Mouse (Mus musculus) heart, embryonic 16.5 days (tissue): ENCODE measurements around the gene Mcrip2. TPM values are rescaled to one million over a fixed set of nuclear protein-coding genes. Genes with fewer than 3 reads are reported as not detected.

Experiments used
- ATAC-seq: fragments of 200-750 bp; cut with Nextera tagmentation; replicated peaks from 2 replicates; pipeline ENCODE4 v1.8.0; 2017; ENCODE audit warnings: moderate number of reproducible peaks; ENCODE audit not compliant: insufficient read depth, low FRiP score; ENCODE audit errors: extremely low read depth
- H3K27ac ChIP-seq: fragments of 300-500 bp; sonication (generic); 2 replicates; pipeline ENCODE4 v1.5.1; 2014; ENCODE audit warnings: mild to moderate bottlenecking, low read length, control low read depth, moderate library complexity
- H3K27me3 ChIP-seq: fragments of 300-500 bp; sonication (generic); 2 replicates; pipeline ENCODE4 v1.6.1; 2014; ENCODE audit warnings: low read length, mixed read lengths; ENCODE audit not compliant: control insufficient read depth, insufficient read depth
- H3K36me3 ChIP-seq: fragments of 300-500 bp; sonication (generic); 2 replicates; pipeline ENCODE4 v1.6.1; 2014; ENCODE audit not compliant: control insufficient read depth, insufficient read depth
- H3K4me1 ChIP-seq: fragments of 300-500 bp; sonication (generic); 2 replicates; pipeline ENCODE4 v1.6.1; 2014; ENCODE audit warnings: low read length, mixed read lengths; ENCODE audit not compliant: control insufficient read depth, insufficient read depth
- H3K4me2 ChIP-seq: fragments of 300-500 bp; sonication (generic); 2 replicates; pipeline ENCODE4 v1.6.1; 2014; ENCODE audit warnings: low read depth, mild to moderate bottlenecking, control low read depth, low read length
- H3K4me3 ChIP-seq: fragments of 300-500 bp; sonication (generic); 2 replicates; pipeline ENCODE4 v1.5.1; 2014; ENCODE audit warnings: mild to moderate bottlenecking, control low read depth, low read length
- H3K9ac ChIP-seq: fragments of 300-500 bp; sonication (generic); 2 replicates; pipeline ENCODE4 v1.6.1; 2014; ENCODE audit warnings: low read length, control low read depth
- H3K9me3 ChIP-seq: fragments of 300-500 bp; sonication (generic); replicated peaks from 2 replicates; pipeline ENCODE4 v1.6.1; 2016; ENCODE audit warnings: low read length; ENCODE audit not compliant: control insufficient read depth
- WGBS: fragments of 180-500 bp; shearing (Covaris S2); extraction: QIAGEN DNeasy Blood & Tissue Kit; methylation state at CpG from one replicate; pipeline ENCODE4 v1.1.7; 2014; 5-methylcytosine and 5-hydroxymethylcytosine counted together
- polyA plus RNA-seq: library from polyadenylated mRNA; unstranded; fragments of >200 nt; fragmentation: Nextera tagmentation; extraction: Ambion mirVana; gene quantifications from 2 replicates; pipeline ENCODE4 v1.2.1, GENCODE M21; 2015

Gene Mcrip2
- polyA plus RNA-seq, 1 experiment from 2014 or later, result 225 TPM

DNA sequence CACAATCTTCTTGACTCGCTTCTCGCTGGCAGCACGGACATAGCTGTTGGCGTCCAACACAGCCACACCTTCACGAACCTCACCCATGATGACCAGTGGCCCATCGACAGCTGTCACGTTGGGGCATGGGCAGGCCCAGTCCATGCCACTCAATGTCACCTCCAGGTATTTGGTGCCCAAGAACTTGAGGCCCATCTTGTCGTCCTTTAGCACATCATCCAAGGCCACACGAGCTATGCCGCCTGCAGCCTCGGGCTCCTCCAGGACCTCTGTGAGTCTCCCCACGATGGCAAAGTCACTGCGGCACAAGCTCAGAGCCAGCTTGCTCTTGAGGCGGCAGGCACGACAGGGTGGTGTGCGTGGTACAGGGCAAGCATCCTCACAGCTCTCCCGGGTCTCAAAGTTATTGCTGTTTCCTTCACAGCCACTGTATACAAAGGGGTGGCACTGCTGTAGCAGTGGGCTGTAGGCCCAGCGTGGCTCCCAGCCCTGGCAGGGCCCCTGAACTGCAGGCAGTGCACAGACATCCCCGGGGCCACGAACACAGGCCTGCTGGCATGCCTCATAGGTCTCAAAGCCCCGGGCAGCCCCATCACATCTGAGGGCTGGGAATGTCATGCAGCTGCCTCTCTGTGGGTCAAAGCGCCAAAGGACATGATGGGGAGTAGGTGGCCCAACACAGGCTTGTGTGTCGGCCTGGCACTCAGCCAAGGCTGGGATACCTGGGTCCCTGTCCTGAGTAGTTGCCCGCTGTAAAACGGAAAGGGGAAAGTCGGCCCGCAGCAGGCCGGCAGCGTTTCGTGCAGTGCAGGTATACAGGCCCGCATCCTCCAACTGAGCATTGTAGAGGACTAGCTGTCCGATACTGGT is 9.4 kb upstream of the Mcrip2 start:
- WGBS, result 92% methylated on average over 32 of the region's 32 CpGs
- H3K9ac ChIP-seq, result no peak overlapping the region

DNA sequence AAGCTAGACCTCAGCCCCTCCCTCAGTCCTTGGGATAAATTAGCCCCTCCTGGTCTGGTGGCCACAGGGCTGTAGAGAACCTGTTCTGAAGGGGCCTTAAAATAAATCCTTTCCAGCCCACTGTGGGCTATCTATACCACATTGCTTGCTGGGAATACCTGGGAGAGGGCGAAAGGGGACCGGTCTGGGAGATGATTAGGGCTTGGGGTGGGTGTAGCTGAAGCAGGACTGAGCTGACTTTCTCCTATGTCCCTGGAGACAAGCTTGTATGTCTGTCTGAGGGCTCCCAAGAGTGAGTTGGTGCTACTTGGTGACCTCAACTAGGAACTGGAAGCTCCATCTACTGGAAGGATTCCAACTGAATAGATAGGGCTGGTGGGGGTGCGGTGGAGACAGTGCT is 8.5 kb upstream of the Mcrip2 start:
- H3K4me1 ChIP-seq, result peaks cover 19% of the 10 kb centered on the region

More for the DNA sequence above, 9.4 kb upstream of the Mcrip2 start:
- Histone ChIP-seq H3K36me3 (peaks cover 3% of the 10 kb centered on the region), H3K27ac (no peak overlapping the region), H3K4me3 (no peak overlapping the region), H3K9me3 (no peaks in the 10 kb centered on the region), H3K27me3 (no peaks in the 10 kb centered on the region), H3K4me1 (peaks cover 19% of the 10 kb centered on the region), H3K4me2 (no peak overlapping the region)
- no peak for ATAC-seq

DNA sequence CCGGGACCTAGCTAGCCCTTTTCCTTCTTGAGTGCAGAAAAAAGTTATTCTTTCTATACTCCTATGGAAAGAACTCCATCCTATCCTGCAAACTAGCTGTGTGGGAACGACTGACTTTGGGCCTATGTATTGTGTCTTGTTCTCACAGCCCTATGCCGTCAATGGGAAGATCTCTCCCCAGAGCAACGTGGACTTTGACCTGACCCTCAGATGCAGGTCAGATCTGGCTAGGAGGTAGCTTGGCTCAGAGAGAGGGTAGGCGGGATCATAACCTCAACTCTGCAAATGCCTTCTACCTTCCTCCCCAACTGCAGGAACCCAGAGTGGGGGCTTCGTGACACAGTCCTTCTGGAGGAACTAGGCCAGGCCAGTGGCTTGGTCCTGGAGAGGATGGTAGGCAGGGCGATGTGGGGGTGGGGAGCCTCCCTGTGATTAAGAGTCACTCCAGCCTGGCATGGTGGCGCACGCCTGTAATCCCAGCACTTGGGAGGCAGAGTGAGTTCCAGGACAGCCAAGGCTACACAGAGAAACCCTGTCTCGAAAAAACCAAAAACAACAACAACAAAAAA is 7.9 kb upstream of the Mcrip2 start:
- no peaks in the 10 kb centered on the region for H3K9me3 ChIP-seq
- peak overlapping the region; percentile 80 for H3K4me3 ChIP-seq
- no peak for ATAC-seq
- no peaks in the 10 kb centered on the region for H3K36me3 ChIP-seq
- 72% methylated on average over 10 of the region's 10 CpGs for WGBS
- H3K9ac ChIP-seq, result peak overlapping the region; percentile 81
- H3K27me3 ChIP-seq, result no peaks in the 10 kb centered on the region
- no peak overlapping the region for H3K27ac ChIP-seq
- peaks cover 19% of the 10 kb centered on the region for H3K4me1 ChIP-seq
- peak overlapping the region; percentile 76 for H3K4me2 ChIP-seq

More for the DNA sequence above, 8.5 kb upstream of the Mcrip2 start:
- Histone ChIP-seq H3K9me3 (no peaks in the 10 kb centered on the region), H3K9ac (no peak overlapping the region), H3K4me2 (no peak overlapping the region), H3K4me3 (no peak overlapping the region), H3K27me3 (no peaks in the 10 kb centered on the region), H3K27ac (no peak overlapping the region), H3K36me3 (no peaks in the 10 kb centered on the region)
- WGBS, result 73% methylated on average over 3 of the region's 3 CpGs
- ATAC-seq, result no peak

DNA sequence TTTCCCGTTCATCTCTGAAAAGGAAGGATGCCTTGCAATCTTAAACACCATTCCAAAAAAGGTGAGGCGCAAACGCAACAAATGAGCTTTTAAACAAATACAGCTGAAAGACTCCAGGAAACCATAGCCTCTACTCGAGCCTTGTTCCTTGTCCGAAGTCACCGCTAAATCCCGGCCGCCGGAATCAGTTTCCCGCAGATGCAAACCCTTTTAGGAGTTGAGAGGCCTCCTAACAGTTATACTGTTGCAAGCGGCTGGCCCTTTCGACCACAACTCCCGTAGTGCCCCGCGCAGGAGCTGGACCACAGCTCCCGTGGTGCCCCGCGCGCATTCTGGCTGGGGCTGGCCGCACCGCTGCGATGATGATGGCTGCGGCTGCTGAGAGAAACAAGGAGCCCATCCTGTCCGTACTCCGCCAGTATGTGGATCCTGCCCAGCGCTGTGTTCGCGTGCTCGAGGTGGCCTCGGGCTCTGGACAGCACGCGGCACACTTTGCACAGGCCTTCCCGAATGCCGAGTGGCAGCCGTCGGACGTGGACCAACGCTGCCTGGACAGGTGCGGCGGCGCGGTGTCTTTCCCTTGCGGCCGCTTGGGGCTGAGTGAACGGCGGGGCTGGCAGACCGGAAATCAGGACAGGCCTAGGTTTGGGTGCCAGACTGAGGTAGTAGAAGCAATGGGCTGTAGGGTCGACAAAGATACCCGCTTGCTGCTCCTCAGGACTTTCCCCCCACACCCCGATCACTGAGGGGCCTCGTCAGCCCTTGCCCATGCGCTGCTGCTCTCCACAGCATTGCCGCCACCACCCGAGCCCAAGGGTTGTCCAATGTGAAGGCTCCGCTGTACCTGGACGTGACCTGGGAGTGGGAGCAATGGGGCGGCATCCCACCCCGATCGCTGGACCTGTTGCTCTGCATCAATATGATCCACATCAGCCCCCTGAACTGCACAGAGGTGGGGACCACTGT is 6.9 kb upstream of the Mcrip2 start:
- under 1% methylated on average over 59 of the region's 59 CpGs for WGBS

DNA sequence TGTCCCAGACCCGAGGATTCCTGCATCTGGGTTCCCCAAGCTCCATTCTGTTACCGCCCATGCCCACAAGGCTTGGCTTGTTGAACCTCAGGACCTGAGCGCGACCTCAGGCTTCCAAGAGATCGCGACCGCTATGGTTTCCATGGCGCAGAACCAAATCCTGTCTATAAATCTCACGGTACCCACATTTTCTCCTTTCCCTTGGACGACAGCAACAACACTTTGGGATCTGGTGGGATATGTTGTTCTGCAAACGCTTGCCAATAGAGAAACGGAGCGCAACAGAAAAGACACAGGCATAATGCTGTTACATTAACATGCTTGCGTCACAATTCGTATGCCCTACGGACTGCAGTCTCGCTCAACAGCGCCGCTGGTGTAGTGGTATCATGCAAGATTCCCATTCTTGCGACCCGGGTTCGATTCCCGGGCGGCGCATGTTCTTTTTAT is 6.2 kb upstream of the Mcrip2 start, which contains the start of gene Mettl26:
Mettl26 (plus strand) TSS at position 354 of the 450 bp plus-strand sequence.
- Histone ChIP-seq H3K4me3 (peak within 1 kb of the TSS; percentile 80), H3K27ac (peak within 1 kb of the TSS; percentile 89), H3K4me1 (peaks cover 19% of the 10 kb centered on the region), H3K27me3 (no peaks in the 10 kb centered on the region), H3K9me3 (no peaks in the 10 kb centered on the region), H3K4me2 (peak within 1 kb of the TSS; percentile 76), H3K36me3 (no peaks in the 10 kb centered on the region), H3K9ac (peak within 1 kb of the TSS; percentile 81)
- ATAC-seq, result peak; percentile 76
- WGBS, result under 1% methylated on average over 25 of the region's 25 CpGs

More for the DNA sequence above, 6.9 kb upstream of the Mcrip2 start:
- peak; percentile 92 for ATAC-seq
- no peaks in the 10 kb centered on the region for H3K27me3 ChIP-seq
- peak overlapping the region; percentile 76 for H3K4me2 ChIP-seq
- H3K4me3 ChIP-seq, result peak overlapping the region; percentile 80
- no peaks in the 10 kb centered on the region for H3K36me3 ChIP-seq
- peak overlapping the region; percentile 81 for H3K9ac ChIP-seq
- no peaks in the 10 kb centered on the region for H3K9me3 ChIP-seq
- peak overlapping the region; percentile 89 for H3K27ac ChIP-seq
- H3K4me1 ChIP-seq, result peaks cover 19% of the 10 kb centered on the region

DNA sequence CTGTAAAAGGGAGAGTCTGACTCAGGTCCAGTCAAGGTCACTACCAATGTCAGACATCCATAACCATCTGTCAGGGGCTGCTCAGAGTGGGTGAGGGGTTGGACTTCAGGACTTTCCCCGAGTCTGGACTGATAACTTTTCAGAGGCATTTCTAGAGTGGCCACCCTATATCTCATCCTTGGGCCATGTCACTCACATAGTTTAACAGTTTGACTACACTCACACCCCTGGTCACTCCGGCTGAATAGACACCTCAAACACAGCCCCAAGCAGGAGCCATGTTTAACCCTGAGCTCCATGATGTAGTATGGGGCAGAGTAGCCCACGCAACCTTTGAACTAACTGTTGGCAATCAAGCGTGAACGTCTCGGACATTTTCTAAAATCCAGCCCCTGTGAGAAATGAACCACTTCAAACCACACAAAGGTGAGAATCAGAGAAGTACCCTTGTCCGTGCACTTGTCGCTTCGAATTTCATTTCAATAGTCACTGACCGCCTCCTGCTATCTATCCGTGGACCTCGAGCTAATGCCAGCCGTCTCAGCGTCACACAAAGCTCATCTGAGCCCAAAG is 5.7 kb upstream of the Mcrip2 start:
- peak overlapping the region; percentile 76 for H3K4me2 ChIP-seq
- no peaks in the 10 kb centered on the region for H3K27me3 ChIP-seq
- no peaks in the 10 kb centered on the region for H3K9me3 ChIP-seq
- ATAC-seq, result no peak
- H3K4me1 ChIP-seq, result peaks cover 19% of the 10 kb centered on the region
- H3K36me3 ChIP-seq, result no peaks in the 10 kb centered on the region
- H3K4me3 ChIP-seq, result peak overlapping the region; percentile 80
- peak overlapping the region; percentile 89 for H3K27ac ChIP-seq
- H3K9ac ChIP-seq, result peak overlapping the region; percentile 73
- WGBS, result 11% methylated on average over 14 of the region's 14 CpGs

DNA sequence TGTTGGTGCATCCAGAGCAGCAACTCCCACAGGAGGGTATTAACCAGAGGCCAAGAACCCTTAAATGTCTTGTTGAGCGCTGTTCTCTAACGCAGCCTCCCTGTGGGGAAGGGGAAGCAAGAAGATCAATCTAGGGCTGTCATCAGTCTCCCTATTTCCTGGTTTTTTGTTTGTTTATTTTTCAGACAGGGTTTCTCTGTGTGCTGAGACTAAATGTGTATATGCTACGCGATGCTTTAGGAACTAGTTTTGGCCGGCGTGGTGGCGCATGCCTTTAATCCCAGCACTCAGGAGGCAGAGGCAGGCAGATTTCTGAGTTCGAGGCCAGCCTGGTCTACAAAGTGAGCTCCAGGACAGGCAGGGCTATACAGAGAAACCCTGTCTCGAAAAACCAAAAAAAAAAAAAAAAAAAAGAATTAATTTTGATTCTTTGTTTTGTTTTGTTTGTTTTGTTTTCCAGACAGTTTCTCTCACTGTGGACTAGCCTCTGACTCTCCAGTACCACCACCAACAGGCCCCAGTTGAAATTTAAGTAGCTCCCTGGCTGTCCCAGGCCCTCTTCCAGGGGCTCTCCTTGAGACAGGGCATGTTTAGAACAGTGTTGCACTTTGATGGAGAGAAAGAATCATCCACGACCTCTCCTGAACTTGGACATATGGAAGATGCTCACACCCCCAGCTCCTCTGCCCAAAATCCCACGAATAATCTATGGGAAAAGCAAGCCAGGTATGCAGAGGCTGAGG is 5.0 kb upstream of the Mcrip2 start:
- no peak overlapping the region for H3K9ac ChIP-seq
- peak overlapping the region; percentile 76 for H3K4me2 ChIP-seq
- no peaks in the 10 kb centered on the region for H3K27me3 ChIP-seq
- H3K9me3 ChIP-seq, result no peaks in the 10 kb centered on the region
- H3K36me3 ChIP-seq, result no peaks in the 10 kb centered on the region
- no peak for ATAC-seq
- no peak overlapping the region; the same call in 1 of the 2 replicates for H3K27ac ChIP-seq
- peaks cover 24% of the 10 kb centered on the region for H3K4me1 ChIP-seq
- WGBS, result 69% methylated on average over 10 of the region's 11 CpGs
- H3K4me3 ChIP-seq, result peak overlapping the region; percentile 80; the same call in 1 of the 2 replicates

DNA sequence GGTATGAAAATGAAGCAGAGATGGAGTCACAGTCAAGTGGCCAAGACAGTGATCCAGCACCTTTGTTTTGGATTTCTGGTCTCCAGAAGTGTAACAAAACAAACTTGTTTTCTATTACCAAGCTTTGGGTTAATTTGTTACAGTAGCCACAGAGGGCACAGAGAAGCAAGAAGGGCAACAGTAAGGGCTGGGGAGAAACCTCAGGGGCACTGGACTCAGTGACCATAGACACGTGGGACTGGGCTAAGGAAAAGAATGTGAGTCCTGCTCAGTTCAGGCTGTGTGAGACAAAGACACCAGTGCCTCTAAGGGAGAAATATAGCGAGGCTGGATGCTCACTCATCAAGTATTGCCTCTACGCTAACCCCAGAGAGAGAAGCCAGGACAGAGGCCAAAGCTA is 4.1 kb upstream of the Mcrip2 start:
- H3K4me3 ChIP-seq, result no peak overlapping the region
- no peak overlapping the region for H3K9ac ChIP-seq
- H3K9me3 ChIP-seq, result no peaks in the 10 kb centered on the region
- H3K4me2 ChIP-seq, result no peak overlapping the region
- ATAC-seq, result no peak
- no peaks in the 10 kb centered on the region for H3K27me3 ChIP-seq
- WGBS, result 80% methylated on average over 3 of the region's 3 CpGs
- H3K27ac ChIP-seq, result no peak overlapping the region
- peaks cover 24% of the 10 kb centered on the region for H3K4me1 ChIP-seq
- no peaks in the 10 kb centered on the region for H3K36me3 ChIP-seq
